Mouse (Mus musculus) liver, embryonic 15.5 days (tissue): Measurements from ENCODE around the gene Ccdc27. TPM values are rescaled to one million over a fixed set of nuclear protein-coding genes. Genes with fewer than 3 reads are reported as not detected.
A peak's percentile ranks its signal among the peaks of the same experiment; 100 is the strongest.

Experiments used
- ATAC-seq: fragments of 200-750 bp; cut with Nextera tagmentation; 2 replicates; pipeline ENCODE4 v1.8.0; 2017; ENCODE audit warnings: moderate number of reproducible peaks, mild to moderate bottlenecking, moderate library complexity; ENCODE audit not compliant: insufficient read depth
- H3K27ac ChIP-seq: fragments of 300-500 bp; sonication (generic); replicated peaks from 2 replicates; pipeline ENCODE4 v1.5.1; 2015; ENCODE audit warnings: mild to moderate bottlenecking, inconsistent platforms
- H3K27me3 ChIP-seq: fragments of 300-500 bp; sonication (generic); 2 replicates; pipeline ENCODE4 v1.6.1; 2015; ENCODE audit warnings: mild to moderate bottlenecking, inconsistent platforms
- H3K36me3 ChIP-seq: fragments of 300-500 bp; sonication (generic); replicated peaks from 2 replicates; pipeline ENCODE4 v1.6.1; 2015; ENCODE audit warnings: moderate library complexity, mild to moderate bottlenecking, inconsistent platforms
- H3K4me1 ChIP-seq: fragments of 300-500 bp; sonication (generic); replicated peaks from 2 replicates; pipeline ENCODE4 v1.6.1; 2015; ENCODE audit warnings: inconsistent platforms
- H3K4me2 ChIP-seq: fragments of 300-500 bp; sonication (generic); 2 replicates; pipeline ENCODE4 v1.6.1; 2015; ENCODE audit warnings: moderate library complexity, mild to moderate bottlenecking, inconsistent platforms
- H3K4me3 ChIP-seq: fragments of 300-500 bp; sonication (generic); replicated peaks from 2 replicates; pipeline ENCODE4 v1.5.1; 2015; ENCODE audit warnings: mild to moderate bottlenecking, inconsistent platforms
- H3K9ac ChIP-seq: fragments of 300-500 bp; sonication (generic); 2 replicates; pipeline ENCODE4 v1.6.1; 2015; ENCODE audit warnings: moderate library complexity, mild to moderate bottlenecking, inconsistent platforms
- H3K9me3 ChIP-seq: fragments of 300-500 bp; sonication (generic); replicated peaks from 2 replicates; pipeline ENCODE4 v1.6.1; 2016; ENCODE audit warnings: inconsistent platforms
- WGBS: fragments of 180-500 bp; shearing (Covaris S2); methylation state at CpG from one replicate; pipeline ENCODE4 v1.1.7; 2015; ENCODE audit warnings: mixed read lengths; ENCODE audit not compliant: insufficient replicate concordance; 5-methylcytosine and 5-hydroxymethylcytosine counted together
- polyA plus RNA-seq: library from polyadenylated mRNA; unstranded; fragments of >200 nt; fragmentation: Nextera tagmentation; extraction: Ambion mirVana; gene quantifications from 2 replicates; pipeline ENCODE4 v1.2.1, GENCODE M21; 2015

Ccdc27 gene
- polyA plus RNA-seq, 1 experiment from 2014 or later, result 0.08 TPM

DNA sequence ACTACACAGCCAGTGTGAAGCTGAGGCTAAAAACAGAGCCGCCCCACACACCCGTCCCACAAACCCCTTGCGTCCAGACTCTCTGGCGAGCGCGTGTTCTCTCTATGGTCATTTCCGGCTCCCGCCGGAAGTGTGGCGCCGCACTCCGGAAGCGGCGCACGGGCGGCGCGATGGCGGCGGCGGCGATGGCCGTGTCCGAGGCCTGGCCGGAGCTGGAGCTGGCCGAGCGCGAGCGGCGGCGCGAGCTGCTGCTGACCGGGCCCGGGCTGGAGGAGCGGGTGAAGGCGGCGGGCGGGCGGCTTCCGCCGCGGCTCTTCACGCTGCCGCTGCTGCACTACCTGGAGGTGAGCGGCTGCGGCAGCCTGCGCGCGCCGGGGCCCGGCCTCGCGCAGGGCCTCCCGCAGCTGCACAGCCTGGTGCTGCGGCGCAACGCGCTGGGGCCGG lies 30.8 kb downstream of the Ccdc27 start, which contains the start of gene Lrrc47:
TSS of gene Lrrc47 (plus strand) at position 86 of the 444 bp plus-strand sequence.
- peak within 1 kb of the TSS; percentile 97 for H3K4me3 ChIP-seq
- under 1% methylated on average over 59 of the region's 59 CpGs for WGBS
- H3K9ac ChIP-seq, result peak within 1 kb of the TSS; percentile 87
- H3K36me3 ChIP-seq, result peaks cover 35% of the 10 kb centered on the region
- H3K4me2 ChIP-seq, result peak within 1 kb of the TSS; percentile 86
- no peaks in the 10 kb centered on the region for H3K9me3 ChIP-seq
- peak within 1 kb of the TSS; percentile 69 for H3K27ac ChIP-seq
- peak; percentile 89 for ATAC-seq
- no peaks in the 10 kb centered on the region for H3K27me3 ChIP-seq
- peaks cover 36% of the 10 kb centered on the region for H3K4me1 ChIP-seq

DNA sequence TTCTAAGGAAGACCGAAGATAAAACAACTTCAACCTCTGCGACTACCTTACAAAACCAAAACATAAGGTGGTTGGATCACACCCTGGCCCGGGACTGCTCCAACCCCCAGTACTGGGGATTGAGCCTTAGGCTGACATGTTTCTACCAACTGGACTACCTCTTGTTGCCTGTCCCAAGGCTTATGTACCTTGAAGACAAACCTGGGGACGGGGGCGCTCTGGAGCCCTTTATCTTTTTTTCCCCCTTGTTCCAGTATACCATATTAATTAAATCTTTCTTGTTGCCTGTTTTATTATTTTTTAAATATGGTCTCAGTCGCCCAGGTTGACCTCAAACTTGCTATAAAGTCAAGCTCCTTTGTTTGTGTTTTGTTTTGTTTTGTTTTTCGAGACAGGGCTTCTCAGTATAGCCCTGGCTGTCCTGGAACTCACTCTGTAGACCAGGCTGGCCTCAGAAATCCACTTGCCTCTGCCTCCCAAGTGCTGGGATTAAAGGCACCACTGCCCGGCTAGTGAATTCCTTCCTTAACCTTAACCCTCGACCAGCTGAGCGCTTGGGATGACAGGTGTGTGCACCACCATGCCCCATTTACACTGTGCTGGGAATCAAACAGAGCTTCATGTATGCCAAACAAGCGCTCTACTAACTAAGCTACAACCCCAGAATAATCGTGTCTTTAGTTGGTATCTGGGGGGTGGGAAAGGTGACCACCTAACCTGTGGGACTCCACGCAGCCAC lies 31.4 kb downstream of the Ccdc27 start:
- H3K27ac ChIP-seq, result peak overlapping the region; percentile 68; the same call in 1 of the 2 replicates
- H3K36me3 ChIP-seq, result peaks cover 35% of the 10 kb centered on the region
- no peaks in the 10 kb centered on the region for H3K27me3 ChIP-seq
- no peaks in the 10 kb centered on the region for H3K9me3 ChIP-seq
- H3K4me1 ChIP-seq, result peaks cover 36% of the 10 kb centered on the region
- H3K4me3 ChIP-seq, result peak overlapping the region; percentile 97
- WGBS, result 25% methylated on average over 13 of the region's 13 CpGs
- H3K4me2 ChIP-seq, result peak overlapping the region; percentile 86
- peak overlapping the region; percentile 87 for H3K9ac ChIP-seq
- peak; percentile 53 for ATAC-seq

DNA sequence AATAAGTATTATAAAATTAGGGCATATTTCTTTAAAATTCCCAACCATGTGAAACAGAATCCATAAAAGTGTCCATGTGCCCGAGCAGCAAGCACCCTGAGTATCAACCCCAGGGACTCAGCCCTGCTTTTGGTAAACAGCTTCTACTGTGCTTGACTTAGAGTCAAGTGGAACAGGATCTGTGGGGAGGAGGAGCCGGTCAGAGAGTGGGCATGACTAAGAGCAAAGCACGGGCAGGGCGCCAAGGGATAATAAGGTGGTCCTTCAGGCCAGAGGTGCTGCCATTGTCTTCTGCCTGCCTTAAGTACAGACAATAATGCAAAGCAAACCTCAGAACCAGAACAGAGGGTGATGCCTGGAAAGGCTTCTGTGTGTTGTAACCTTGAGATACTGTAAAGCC lies 34.7 kb downstream of the Ccdc27 start:
- WGBS, result 69% methylated on average over 4 of the region's 4 CpGs
- Histone ChIP-seq H3K27ac (no peak overlapping the region), H3K27me3 (no peaks in the 10 kb centered on the region), H3K9me3 (no peaks in the 10 kb centered on the region), H3K4me2 (no peak overlapping the region), H3K9ac (no peak overlapping the region), H3K4me1 (peaks cover 15% of the 10 kb centered on the region), H3K4me3 (no peak overlapping the region), H3K36me3 (peaks cover 37% of the 10 kb centered on the region)
- ATAC-seq, result no peak

DNA sequence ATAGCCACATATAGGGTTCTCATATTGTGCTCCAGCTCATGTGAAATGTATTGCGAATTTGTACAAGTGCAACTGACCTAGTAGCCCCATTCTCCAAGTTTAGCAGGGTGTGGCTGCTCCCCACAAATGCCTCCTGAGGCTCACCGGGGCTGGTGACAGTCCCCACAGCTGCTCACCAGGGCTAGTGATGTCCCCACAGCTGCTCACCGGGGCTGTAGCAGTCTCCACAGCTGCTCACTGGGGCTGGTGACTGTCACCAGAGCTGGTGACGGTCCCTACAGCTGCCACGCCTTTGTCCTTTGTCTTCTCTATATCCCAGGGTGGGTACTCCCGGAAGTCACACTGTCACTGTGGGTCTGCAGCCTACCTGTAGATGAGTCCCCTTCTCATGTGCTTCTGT lies 36.2 kb downstream of the Ccdc27 start:
- Histone ChIP-seq H3K36me3 (peaks cover 46% of the 10 kb centered on the region), H3K27ac (no peak overlapping the region), H3K9me3 (no peaks in the 10 kb centered on the region), H3K4me3 (no peak overlapping the region), H3K27me3 (no peaks in the 10 kb centered on the region), H3K4me1 (peaks cover 9% of the 10 kb centered on the region), H3K9ac (no peak overlapping the region), H3K4me2 (no peak overlapping the region)
- ATAC-seq, result no peak
- WGBS, result 79% methylated on average over 6 of the region's 6 CpGs

DNA sequence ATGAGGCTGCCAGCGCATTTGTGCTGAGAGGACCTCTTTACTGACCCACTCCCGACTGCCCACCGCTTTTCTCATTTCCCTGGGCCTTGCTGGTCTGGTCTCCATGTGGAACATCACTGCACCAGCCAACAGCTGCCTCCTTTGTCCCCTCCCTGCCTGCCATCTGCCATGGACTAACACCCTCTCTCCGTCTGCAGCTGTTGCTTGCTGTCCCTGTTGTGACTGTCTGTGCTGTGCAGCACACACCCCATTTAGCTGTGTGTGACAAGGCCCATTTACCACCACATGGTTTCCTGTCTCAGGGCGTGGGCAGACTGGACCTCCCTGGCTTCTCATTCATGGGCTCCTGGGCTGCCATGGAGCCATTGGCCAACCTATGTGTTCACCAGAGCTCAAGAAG lies 37.0 kb downstream of the Ccdc27 start:
- H3K4me2 ChIP-seq, result no peak overlapping the region
- H3K9ac ChIP-seq, result no peak overlapping the region
- no peaks in the 10 kb centered on the region for H3K9me3 ChIP-seq
- peaks cover under 1% of the 10 kb centered on the region; the same call in 1 of the 2 replicates for H3K4me1 ChIP-seq
- H3K27me3 ChIP-seq, result no peaks in the 10 kb centered on the region
- H3K27ac ChIP-seq, result no peak overlapping the region
- WGBS, result 79% methylated on average over 5 of the region's 5 CpGs
- H3K4me3 ChIP-seq, result no peak overlapping the region
- no peak for ATAC-seq
- peaks cover 46% of the 10 kb centered on the region for H3K36me3 ChIP-seq

DNA sequence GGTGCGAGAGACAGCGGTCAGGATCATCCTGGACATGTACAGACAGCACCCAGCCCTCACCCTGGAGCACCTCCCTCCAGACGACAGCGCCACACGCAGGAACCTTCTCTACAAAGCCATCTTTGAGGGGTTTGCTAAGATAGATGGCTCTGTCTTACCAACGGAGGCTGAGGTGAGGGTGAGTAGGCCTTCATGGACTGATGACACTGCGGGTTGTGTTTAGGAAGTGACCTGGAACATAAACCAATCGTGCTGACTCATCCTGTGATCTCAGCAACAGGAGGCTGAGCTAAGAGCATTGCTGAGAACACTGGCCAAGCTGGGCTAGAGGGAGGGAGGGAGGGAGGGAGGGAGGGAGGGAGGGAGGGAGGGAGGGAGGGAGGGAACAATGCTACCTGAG lies 49.0 kb downstream of the Ccdc27 start:
- ATAC-seq, result no peak
- Histone ChIP-seq H3K27ac (no peak overlapping the region), H3K27me3 (no peaks in the 10 kb centered on the region), H3K9me3 (no peaks in the 10 kb centered on the region), H3K9ac (no peak overlapping the region), H3K36me3 (peaks cover 86% of the 10 kb centered on the region), H3K4me1 (no peaks in the 10 kb centered on the region), H3K4me3 (no peak overlapping the region), H3K4me2 (no peak overlapping the region)
- 81% methylated on average over 8 of the region's 8 CpGs for WGBS

DNA sequence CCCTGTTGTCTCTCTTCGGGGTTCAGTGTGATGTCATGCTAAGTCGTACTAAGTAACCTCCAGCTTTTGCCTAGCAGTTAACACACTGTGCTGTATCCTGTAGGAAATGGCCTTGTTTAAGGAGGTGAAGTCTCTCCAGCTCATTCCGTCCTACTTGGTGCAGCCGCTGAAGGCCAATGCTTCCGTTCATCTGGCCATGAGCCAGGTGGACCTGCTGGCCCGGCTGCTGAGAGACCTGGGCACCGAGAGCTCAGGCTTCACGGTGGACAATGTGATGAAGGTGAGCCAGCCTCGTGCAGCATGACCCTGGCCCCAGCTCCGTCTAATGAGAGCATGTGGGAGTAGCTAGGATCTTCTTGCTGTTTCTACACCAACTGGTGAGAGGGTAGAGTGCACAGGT lies 49.8 kb downstream of the Ccdc27 start:
- no peak overlapping the region for H3K27ac ChIP-seq
- peaks cover 87% of the 10 kb centered on the region for H3K36me3 ChIP-seq
- H3K4me2 ChIP-seq, result no peak overlapping the region
- H3K4me3 ChIP-seq, result no peak overlapping the region
- H3K9ac ChIP-seq, result no peak overlapping the region
- no peak for ATAC-seq
- H3K9me3 ChIP-seq, result no peaks in the 10 kb centered on the region
- H3K27me3 ChIP-seq, result no peaks in the 10 kb centered on the region
- 79% methylated on average over 10 of the region's 10 CpGs for WGBS
- H3K4me1 ChIP-seq, result no peaks in the 10 kb centered on the region

DNA sequence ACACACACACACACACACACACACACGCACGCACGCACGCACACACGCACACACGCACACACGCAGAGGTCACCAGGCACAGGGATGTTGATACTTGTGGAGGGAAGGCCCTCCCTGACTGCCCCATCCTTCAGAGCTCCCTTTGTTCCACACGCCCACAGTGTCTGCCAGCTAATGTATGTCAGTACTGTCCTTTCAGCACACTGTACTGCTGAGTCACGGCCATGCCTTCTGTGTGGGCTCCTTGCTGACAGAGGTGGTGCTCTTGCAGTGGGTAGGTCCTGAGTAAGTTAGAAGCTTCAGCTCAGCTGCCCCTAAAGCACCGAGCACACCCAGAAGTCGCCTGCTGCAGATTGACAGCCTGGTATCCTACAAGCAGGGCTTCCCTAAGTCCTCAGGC lies 62.0 kb downstream of the Ccdc27 start:
- Histone ChIP-seq H3K27me3 (no peaks in the 10 kb centered on the region), H3K4me3 (no peak overlapping the region), H3K9ac (no peak overlapping the region), H3K36me3 (peaks cover 62% of the 10 kb centered on the region), H3K27ac (no peak overlapping the region), H3K4me2 (no peak overlapping the region), H3K4me1 (peaks cover 20% of the 10 kb centered on the region), H3K9me3 (no peaks in the 10 kb centered on the region)
- ATAC-seq, result no peak
- 88% methylated on average over 11 of the region's 11 CpGs for WGBS

DNA sequence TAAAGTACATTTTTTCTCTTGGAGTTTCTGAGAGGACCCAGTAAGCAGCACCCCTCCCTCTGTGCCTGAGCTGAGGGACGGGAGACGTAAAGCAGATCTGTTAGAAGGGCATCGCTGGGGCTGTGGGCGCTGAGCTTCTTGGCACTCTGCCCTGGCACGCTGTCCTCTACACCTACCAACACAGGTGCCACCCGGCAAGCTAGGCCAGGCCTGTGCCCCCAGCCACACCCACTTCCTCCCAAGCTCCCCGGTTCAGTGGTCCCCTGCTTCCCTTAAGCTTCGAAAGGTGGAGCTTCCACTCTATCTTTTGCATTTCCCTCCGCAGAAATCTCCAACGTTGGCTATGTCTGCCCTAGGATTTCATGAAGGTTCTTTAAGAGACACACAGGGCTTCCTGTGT lies 63.2 kb downstream of the Ccdc27 start:
- no peak overlapping the region for H3K27ac ChIP-seq
- peaks cover 49% of the 10 kb centered on the region for H3K36me3 ChIP-seq
- no peaks in the 10 kb centered on the region for H3K27me3 ChIP-seq
- no peak overlapping the region for H3K9ac ChIP-seq
- 67% methylated on average over 10 of the region's 10 CpGs for WGBS
- no peak overlapping the region for H3K4me3 ChIP-seq
- no peak for ATAC-seq
- H3K9me3 ChIP-seq, result no peaks in the 10 kb centered on the region
- peaks cover 28% of the 10 kb centered on the region for H3K4me1 ChIP-seq
- no peak overlapping the region for H3K4me2 ChIP-seq

Other genes with a start within 250 kb of the Ccdc27 start
- 50.2 and 53.7 TPM in 2 replicates for gene A430005L14Rik, start 85.4 kb downstream of the Ccdc27 start, polyA plus RNA-seq
- 7.1 and 7.4 TPM in 2 replicates for gene Dffb, start 67.6 kb downstream of the Ccdc27 start, polyA plus RNA-seq
- 6.4 and 6.7 TPM in 2 replicates for gene Cep104, start 67.5 kb downstream of the Ccdc27 start, polyA plus RNA-seq
- gene Lrrc47, start 30.9 kb downstream of the Ccdc27 start, polyA plus RNA-seq, result 16.8 and 17.7 TPM in 2 replicates
- gene Smim1, start 16.4 kb downstream of the Ccdc27 start, polyA plus RNA-seq, result 321 and 326 TPM in 2 replicates
- gene Trp73, start 97.5 kb upstream of the Ccdc27 start, polyA plus RNA-seq, result 0.05 TPM in 1 of 2 replicates, not detected in the other
- 26.4 and 26.8 TPM in 2 replicates for gene Wrap73, start 99.7 kb upstream of the Ccdc27 start, polyA plus RNA-seq
- 149 and 154 TPM in 2 replicates for gene Tprgl, start 118.0 kb upstream of the Ccdc27 start, polyA plus RNA-seq
- gene Megf6, start 128.1 kb upstream of the Ccdc27 start, polyA plus RNA-seq, result 1.4 and 2.1 TPM in 2 replicates